Mouse (Mus musculus): Measurements from ENCODE around the gene Tcea3.

GRCm38 (mm10) chr4:136239111-136239510 is 8.4 kb upstream of the Tcea3 start:
- TF ChIP-seq CTCF (conservative IDR thresholded peaks at IDR 0.05; ENCODE audit: insufficient read depth, insufficient read length, low read depth, low read length) (no peak), POLR2A (IDR thresholded peaks at IDR 0.05; ENCODE audit: low read depth, low read length) (no peak)

Measured in kidney, adult 2 months (tissue).